Mouse (Mus musculus) G1E (cell line): ENCODE measurements around the gene Supt3.

Source experiments
- CTCF ChIP-seq: IDR thresholded peaks from 2 replicates; pipeline ENCODE4 v1.5.1; 2012; ENCODE audit warnings: low read depth, low read length, inconsistent platforms, mixed read lengths
- GATA1 ChIP-seq: IDR thresholded peaks from 2 replicates; pipeline ENCODE4 v1.6.1; 2012; ENCODE audit warnings: borderline replicate concordance, low read length, inconsistent platforms, mixed read lengths
- POLR2AphosphoS5 ChIP-seq: IDR thresholded peaks from 2 replicates; pipeline ENCODE4 v1.6.1; 2012; ENCODE audit warnings: low read depth, low read length, inconsistent platforms; ENCODE audit not compliant: insufficient replicate concordance
- TAL1 ChIP-seq: conservative IDR thresholded peaks from 2 replicates; pipeline ENCODE4 v1.6.1; 2012; ENCODE audit warnings: low read depth, low read length, inconsistent platforms, mixed read lengths

- TF ChIP-seq CTCF (no peak), GATA1 (no peak), POLR2AphosphoS5 (no peak), TAL1 (no peak)
These were observed 34.7 kb upstream of the Supt3 start for GRCm38 (mm10) chr17:44742246-44742645.
